Mouse (Mus musculus) bone marrow, adult 2 months (tissue): Measurements from ENCODE around the gene Fndc3b.

Experiments used
- CTCF ChIP-seq: fragments of 200-500 bp; IDR thresholded peaks from 2 replicates; pipeline ENCODE4 v1.5.1; 2011; ENCODE audit warnings: low read length, control low read depth; ENCODE audit not compliant: control insufficient read depth, insufficient read depth
- POLR2A ChIP-seq: fragments of 200-500 bp; IDR thresholded peaks from 2 replicates; pipeline ENCODE4 v1.6.1; 2011; ENCODE audit warnings: low read depth, mild to moderate bottlenecking, control low read depth, low read length, borderline replicate concordance; ENCODE audit not compliant: control insufficient read depth

- no peak for TF ChIP-seq POLR2A
- TF ChIP-seq CTCF: no peak
These were observed 240.3 kb downstream of the Fndc3b start for GRCm38 (mm10) chr3:27470781-27471180.
